Mouse (Mus musculus): ENCODE results near the gene Ifna7. TPM values are rescaled to one million over a fixed set of nuclear protein-coding genes. Genes with fewer than 3 reads are reported as not detected.

Ifna7 gene
- polyA plus RNA-seq, 1 experiment from 2014 or later = not detected

GRCm38 (mm10) chr4:88859214-88859613, 43.2 kb downstream of the Ifna7 start:
- Histone ChIP-seq H3K27me3 (ENCODE audit: control insufficient read depth, insufficient read depth, low read length) (no peaks in the 10 kb centered on the region), H3K36me3 (ENCODE audit: control insufficient read depth, insufficient read depth, low read length) (no peaks in the 10 kb centered on the region), H3K4me1 (ENCODE audit: control insufficient read depth, insufficient read depth, low read length) (no peaks in the 10 kb centered on the region; the same call in 1 of the 2 replicates), H3K4me2 (ENCODE audit: low read depth, low read length) (no peak overlapping the region), H3K9me3 (replicated peaks; ENCODE audit: control insufficient read depth, low read length) (no peaks in the 10 kb centered on the region), H3K9ac (ENCODE audit: low read length) (no peak overlapping the region), H3K27ac (ENCODE audit: low read length) (no peak overlapping the region), H3K4me3 (replicated peaks; ENCODE audit: low read length) (no peak overlapping the region)
- no peak for ATAC-seq (ENCODE audit: insufficient read depth, low FRiP score)

- Histone ChIP-seq H3K36me3 (ENCODE audit: control insufficient read depth, insufficient read depth, low read length) (no peaks in the 10 kb centered on the region), H3K4me1 (ENCODE audit: control insufficient read depth, insufficient read depth, low read length) (peaks cover under 1% of the 10 kb centered on the region; the same call in 1 of the 2 replicates), H3K27me3 (ENCODE audit: control insufficient read depth, insufficient read depth, low read length) (0 out of 2 replicates have a peak, but pooled peaks cover 3% of the 10 kb centered on the region), H3K9me3 (replicated peaks; ENCODE audit: control insufficient read depth, low read length) (no peaks in the 10 kb centered on the region), H3K4me2 (ENCODE audit: low read depth, low read length) (no peak overlapping the region), H3K9ac (ENCODE audit: low read length) (no peak overlapping the region), H3K4me3 (replicated peaks; ENCODE audit: low read length) (no peak overlapping the region), H3K27ac (ENCODE audit: low read length) (no peak overlapping the region)
- ATAC-seq (ENCODE audit: insufficient read depth, low FRiP score) = no peak
- 12% methylated on average over 7 of the region's 7 CpGs for WGBS
Measured at GRCm38 (mm10) chr4:88863309-88863708, 47.3 kb downstream of the Ifna7 start.

GRCm38 (mm10) chr4:88864599-88864998, 48.6 kb downstream of the Ifna7 start:
- WGBS = 64% methylated on average over 9 of the region's 9 CpGs
- no peak overlapping the region for H3K27ac ChIP-seq (ENCODE audit: low read length)
- no peak for ATAC-seq (ENCODE audit: insufficient read depth, low FRiP score)
- no peaks in the 10 kb centered on the region for H3K36me3 ChIP-seq (ENCODE audit: control insufficient read depth, insufficient read depth, low read length)
- H3K9ac ChIP-seq (ENCODE audit: low read length) = no peak overlapping the region
- peaks cover 3% of the 10 kb centered on the region; the same call in 1 of the 2 replicates for H3K4me1 ChIP-seq (ENCODE audit: control insufficient read depth, insufficient read depth, low read length)
- H3K27me3 ChIP-seq (ENCODE audit: control insufficient read depth, insufficient read depth, low read length) = 0 out of 2 replicates have a peak, but pooled peaks cover 3% of the 10 kb centered on the region
- H3K9me3 ChIP-seq (replicated peaks; ENCODE audit: control insufficient read depth, low read length) = no peaks in the 10 kb centered on the region
- no peak overlapping the region for H3K4me2 ChIP-seq (ENCODE audit: low read depth, low read length)
- no peak overlapping the region for H3K4me3 ChIP-seq (replicated peaks; ENCODE audit: low read length)

- Histone ChIP-seq H3K9ac (ENCODE audit: low read length) (no peak overlapping the region), H3K4me3 (replicated peaks; ENCODE audit: low read length) (no peak overlapping the region), H3K27ac (ENCODE audit: low read length) (no peak overlapping the region), H3K9me3 (replicated peaks; ENCODE audit: control insufficient read depth, low read length) (no peaks in the 10 kb centered on the region), H3K4me1 (ENCODE audit: control insufficient read depth, insufficient read depth, low read length) (peaks cover 3% of the 10 kb centered on the region; the same call in 1 of the 2 replicates), H3K36me3 (ENCODE audit: control insufficient read depth, insufficient read depth, low read length) (no peaks in the 10 kb centered on the region), H3K4me2 (ENCODE audit: low read depth, low read length) (no peak overlapping the region), H3K27me3 (ENCODE audit: control insufficient read depth, insufficient read depth, low read length) (0 out of 2 replicates have a peak, but pooled peaks cover 3% of the 10 kb centered on the region)
- WGBS = 53% methylated on average over 6 of the region's 6 CpGs
- ATAC-seq (ENCODE audit: insufficient read depth, low FRiP score) = no peak
Measured at GRCm38 (mm10) chr4:88865011-88865569, 49.1 kb downstream of the Ifna7 start.

Other genes with a start within 250 kb of the Ifna7 start
- gene Ifna14, start 244.4 kb upstream of the Ifna7 start, polyA plus RNA-seq (2015; fragmentation: Nextera tagmentation; extraction: Ambion mirVana) = not detected in 2 replicates
- not detected in 2 replicates for gene Ifna9, start 223.8 kb upstream of the Ifna7 start, polyA plus RNA-seq (2015; fragmentation: Nextera tagmentation; extraction: Ambion mirVana)
- gene Ifna12, start 212.9 kb upstream of the Ifna7 start, polyA plus RNA-seq (2015; fragmentation: Nextera tagmentation; extraction: Ambion mirVana) = not detected in 2 replicates
- not detected in 2 replicates for gene C87499, start 181.8 kb upstream of the Ifna7 start, polyA plus RNA-seq (2015; fragmentation: Nextera tagmentation; extraction: Ambion mirVana)
- not detected in 2 replicates for gene Ifna13, start 171.8 kb upstream of the Ifna7 start, polyA plus RNA-seq (2015; fragmentation: Nextera tagmentation; extraction: Ambion mirVana)
- not detected in 2 replicates for gene Ifna16, start 139.3 kb upstream of the Ifna7 start, polyA plus RNA-seq (2015; fragmentation: Nextera tagmentation; extraction: Ambion mirVana)
- not detected in 2 replicates for gene Ifna2, start 132.3 kb upstream of the Ifna7 start, polyA plus RNA-seq (2015; fragmentation: Nextera tagmentation; extraction: Ambion mirVana)
- gene Ifnab, start 124.9 kb upstream of the Ifna7 start, polyA plus RNA-seq (2015; fragmentation: Nextera tagmentation; extraction: Ambion mirVana) = not detected in 2 replicates
- 0.36 and 0.51 TPM in 2 replicates for gene Gm26566, start 94.4 kb upstream of the Ifna7 start, polyA plus RNA-seq (2015; fragmentation: Nextera tagmentation; extraction: Ambion mirVana)
- gene Klhl9, start 93.8 kb upstream of the Ifna7 start, polyA plus RNA-seq (2015; fragmentation: Nextera tagmentation; extraction: Ambion mirVana) = 83.6 and 87.9 TPM in 2 replicates
- gene Gm13271, start 61.4 kb upstream of the Ifna7 start, polyA plus RNA-seq (2015; fragmentation: Nextera tagmentation; extraction: Ambion mirVana) = not detected in 2 replicates
- gene Gm13283, start 56.1 kb upstream of the Ifna7 start, polyA plus RNA-seq (2015; fragmentation: Nextera tagmentation; extraction: Ambion mirVana) = 0.19 and 0.26 TPM in 2 replicates
- gene Gm13290, start 42.4 kb upstream of the Ifna7 start, polyA plus RNA-seq (2015; fragmentation: Nextera tagmentation; extraction: Ambion mirVana) = 0.59 and 0.89 TPM in 2 replicates
- not detected in 2 replicates for gene Gm13289, start 39.3 kb upstream of the Ifna7 start, polyA plus RNA-seq (2015; fragmentation: Nextera tagmentation; extraction: Ambion mirVana)
- gene Gm13272, start 36.4 kb upstream of the Ifna7 start, polyA plus RNA-seq (2015; fragmentation: Nextera tagmentation; extraction: Ambion mirVana) = 0.28 TPM in 1 of 2 replicates, not detected in the other
- gene Ifnz, start 34.1 kb upstream of the Ifna7 start, polyA plus RNA-seq (2015; fragmentation: Nextera tagmentation; extraction: Ambion mirVana) = 0.48 TPM in 1 of 2 replicates, not detected in the other
- not detected in 2 replicates for gene Gm13276, start 30.5 kb upstream of the Ifna7 start, polyA plus RNA-seq (2015; fragmentation: Nextera tagmentation; extraction: Ambion mirVana)
- gene Gm13277, start 27.6 kb upstream of the Ifna7 start, polyA plus RNA-seq (2015; fragmentation: Nextera tagmentation; extraction: Ambion mirVana) = not detected in 2 replicates
- not detected in 2 replicates for gene Gm13278, start 24.7 kb upstream of the Ifna7 start, polyA plus RNA-seq (2015; fragmentation: Nextera tagmentation; extraction: Ambion mirVana)
- not detected in 2 replicates for gene Gm13275, start 21.7 kb upstream of the Ifna7 start, polyA plus RNA-seq (2015; fragmentation: Nextera tagmentation; extraction: Ambion mirVana)
- not detected in 2 replicates for gene Gm13279, start 18.8 kb upstream of the Ifna7 start, polyA plus RNA-seq (2015; fragmentation: Nextera tagmentation; extraction: Ambion mirVana)
- gene Gm13285, start 16.6 kb upstream of the Ifna7 start, polyA plus RNA-seq (2015; fragmentation: Nextera tagmentation; extraction: Ambion mirVana) = 0.70 and 1.1 TPM in 2 replicates
- gene Gm13287, start 13.0 kb upstream of the Ifna7 start, polyA plus RNA-seq (2015; fragmentation: Nextera tagmentation; extraction: Ambion mirVana) = not detected in 2 replicates
- 0.06 and 0.15 TPM in 2 replicates for gene Gm13288, start 10.7 kb upstream of the Ifna7 start, polyA plus RNA-seq (2015; fragmentation: Nextera tagmentation; extraction: Ambion mirVana)
- gene Ifna11, start 3.7 kb downstream of the Ifna7 start, polyA plus RNA-seq (2015; fragmentation: Nextera tagmentation; extraction: Ambion mirVana) = not detected in 2 replicates
- gene Ifna6, start 11.2 kb downstream of the Ifna7 start, polyA plus RNA-seq (2015; fragmentation: Nextera tagmentation; extraction: Ambion mirVana) = not detected in 2 replicates
- not detected in 2 replicates for gene Ifna5, start 19.3 kb downstream of the Ifna7 start, polyA plus RNA-seq (2015; fragmentation: Nextera tagmentation; extraction: Ambion mirVana)
- gene Ifna4, start 25.6 kb downstream of the Ifna7 start, polyA plus RNA-seq (2015; fragmentation: Nextera tagmentation; extraction: Ambion mirVana) = not detected in 2 replicates
- not detected in 2 replicates for gene Ifna1, start 33.9 kb downstream of the Ifna7 start, polyA plus RNA-seq (2015; fragmentation: Nextera tagmentation; extraction: Ambion mirVana)
- gene Ifne, start 64.0 kb downstream of the Ifna7 start, polyA plus RNA-seq (2015; fragmentation: Nextera tagmentation; extraction: Ambion mirVana) = not detected in 2 replicates

Measured in stomach, embryonic 16.5 days (tissue).